Mouse (Mus musculus): ENCODE measurements at regions not wholly inside any gene's neighbourhood (a gene's known extent, or its start where the extent isn't known, plus 50 kb on each side); places are given as distances from the start of the nearest gene placed in this dataset.
A peak's percentile ranks its signal among the peaks of the same experiment; 100 is the strongest.

GRCm38 (mm10) chr5:111836668-111837234 lies 103.0 kb downstream of the Gm26897 start:
- 0 out of 2 replicates have a peak overlapping the region, but pooled peaks have one; percentile 4 for H3K4me2 ChIP-seq (ENCODE audit: low read depth, low read length, poor library complexity, severe bottlenecking)
- 15% methylated on average over 14 of the region's 14 CpGs for WGBS
- no peak for TF ChIP-seq CTCF (IDR thresholded peaks at IDR 0.05)
- no peaks in the 10 kb centered on the region for H3K36me3 ChIP-seq (ENCODE audit: insufficient read depth, low read length)
- ATAC-seq (ENCODE audit: low FRiP score) (peak; percentile 44; the same call in 1 of the 2 replicates), DNase-seq (ENCODE audit: low spot score) (peak; percentile 20)
- H3K4me1 ChIP-seq (ENCODE audit: insufficient read depth, low read length) = peaks cover 4% of the 10 kb centered on the region
- no peaks in the 10 kb centered on the region for H3K9me3 ChIP-seq (ENCODE audit: low read length)
- no peaks in the 10 kb centered on the region for H3K27me3 ChIP-seq (ENCODE audit: insufficient read depth, low read length)
- H3K9ac ChIP-seq (replicated peaks; ENCODE audit: low read length, poor library complexity, severe bottlenecking) = no peak overlapping the region
- H3K4me3 ChIP-seq (ENCODE audit: low read depth, low read length) = no peak overlapping the region
- peak overlapping the region; percentile 58 for H3K27ac ChIP-seq (ENCODE audit: low read depth, low read length)

GRCm38 (mm10) chr5:111842461-111842860 lies 108.7 kb downstream of the Gm26897 start:
- H3K36me3 ChIP-seq (ENCODE audit: insufficient read depth, low read length) = no peaks in the 10 kb centered on the region
- DNase-seq (ENCODE audit: low spot score) (no peak), ATAC-seq (ENCODE audit: low FRiP score) (no peak)
- no peak overlapping the region for H3K4me3 ChIP-seq (ENCODE audit: low read depth, low read length)
- no peak overlapping the region for H3K27ac ChIP-seq (ENCODE audit: low read depth, low read length)
- H3K9me3 ChIP-seq (ENCODE audit: low read length) = no peaks in the 10 kb centered on the region
- 0 out of 2 replicates have a peak overlapping the region, but pooled peaks have one; percentile 10 for H3K4me2 ChIP-seq (ENCODE audit: low read depth, low read length, poor library complexity, severe bottlenecking)
- no peaks in the 10 kb centered on the region for H3K4me1 ChIP-seq (ENCODE audit: insufficient read depth, low read length)
- WGBS = 49% methylated on average over 16 of the region's 17 CpGs
- TF ChIP-seq CTCF (IDR thresholded peaks at IDR 0.05) = no peak
- no peaks in the 10 kb centered on the region for H3K27me3 ChIP-seq (ENCODE audit: insufficient read depth, low read length)
- H3K9ac ChIP-seq (replicated peaks; ENCODE audit: low read length, poor library complexity, severe bottlenecking) = no peak overlapping the region; the same call in 1 of the 2 replicates

DNA sequence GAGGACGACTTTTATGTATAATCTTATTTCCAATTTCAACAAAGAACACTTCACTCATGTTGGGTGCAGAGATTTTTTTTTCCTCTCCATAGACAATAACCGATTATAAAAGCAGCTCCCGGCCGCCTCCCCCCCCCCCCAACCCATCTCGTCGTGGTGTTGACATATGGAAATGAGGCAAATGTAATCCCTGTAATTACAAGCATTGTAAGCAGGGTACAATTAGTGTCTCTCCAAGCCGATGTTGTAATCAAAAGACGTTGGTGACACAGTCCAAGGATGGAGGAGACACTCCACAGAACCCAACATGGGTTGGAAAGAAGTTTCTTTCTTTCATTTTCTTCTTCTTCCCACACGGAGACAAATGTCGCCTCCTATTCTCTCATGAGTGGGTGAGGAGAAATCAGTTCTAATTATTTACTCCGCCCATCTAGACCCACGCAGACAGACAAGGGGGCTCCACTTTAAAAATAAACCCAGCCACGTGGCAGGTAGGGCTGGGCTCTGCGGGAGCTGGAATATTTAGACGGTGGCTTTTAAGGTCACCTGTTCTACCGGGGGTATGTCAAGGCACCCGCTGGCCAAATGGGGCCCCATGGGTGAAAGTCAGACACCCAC lies 110.0 kb downstream of the Gm26897 start:
- no peak overlapping the region for H3K27ac ChIP-seq (ENCODE audit: low read depth, low read length)
- H3K4me2 ChIP-seq (ENCODE audit: low read depth, low read length, poor library complexity, severe bottlenecking) = no peak overlapping the region
- H3K36me3 ChIP-seq (ENCODE audit: insufficient read depth, low read length) = no peaks in the 10 kb centered on the region
- H3K4me3 ChIP-seq (ENCODE audit: low read depth, low read length) = no peak overlapping the region
- DNase-seq (ENCODE audit: low spot score) = no peak
- no peak overlapping the region for H3K9ac ChIP-seq (replicated peaks; ENCODE audit: low read length, poor library complexity, severe bottlenecking)
- no peak for ATAC-seq (ENCODE audit: low FRiP score)
- TF ChIP-seq CTCF (IDR thresholded peaks at IDR 0.05) = no peak
- no peaks in the 10 kb centered on the region for H3K27me3 ChIP-seq (ENCODE audit: insufficient read depth, low read length)
- WGBS = 21% methylated on average over 17 of the region's 17 CpGs
- no peaks in the 10 kb centered on the region for H3K9me3 ChIP-seq (ENCODE audit: low read length)
- no peaks in the 10 kb centered on the region for H3K4me1 ChIP-seq (ENCODE audit: insufficient read depth, low read length)

DNA sequence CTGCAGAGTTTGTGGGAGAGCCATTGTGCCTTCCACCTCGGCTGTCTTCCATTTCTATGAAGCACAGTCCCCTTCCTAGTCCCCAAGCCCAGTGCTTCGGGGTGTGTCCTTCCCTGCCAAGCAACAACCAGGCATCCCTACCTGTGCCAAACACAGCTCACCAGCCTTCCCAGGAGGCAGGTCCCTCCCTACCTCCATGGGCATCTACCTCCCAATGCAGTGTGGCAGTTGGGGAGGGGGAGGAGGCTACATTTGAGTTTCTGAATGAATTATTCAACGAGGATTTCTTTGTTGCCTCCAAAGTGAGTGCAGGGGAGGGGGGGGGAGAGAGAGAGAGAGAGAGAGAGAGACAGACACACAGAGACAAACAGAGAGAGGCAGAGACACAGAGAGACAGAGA lies 110.8 kb downstream of the Gm26897 start:
- TF ChIP-seq CTCF (IDR thresholded peaks at IDR 0.05) = no peak
- WGBS = 28% methylated on average over 3 of the region's 3 CpGs
- H3K27ac ChIP-seq (ENCODE audit: low read depth, low read length) = no peak overlapping the region
- H3K4me3 ChIP-seq (ENCODE audit: low read depth, low read length) = no peak overlapping the region
- H3K9me3 ChIP-seq (ENCODE audit: low read length) = no peaks in the 10 kb centered on the region
- no peak overlapping the region; the same call in 1 of the 2 replicates for H3K9ac ChIP-seq (replicated peaks; ENCODE audit: low read length, poor library complexity, severe bottlenecking)
- no peaks in the 10 kb centered on the region for H3K27me3 ChIP-seq (ENCODE audit: insufficient read depth, low read length)
- no peaks in the 10 kb centered on the region for H3K36me3 ChIP-seq (ENCODE audit: insufficient read depth, low read length)
- no peak for DNase-seq (ENCODE audit: low spot score)
- H3K4me2 ChIP-seq (ENCODE audit: low read depth, low read length, poor library complexity, severe bottlenecking) = no peak overlapping the region
- ATAC-seq (ENCODE audit: low FRiP score) = no peak
- H3K4me1 ChIP-seq (ENCODE audit: insufficient read depth, low read length) = no peaks in the 10 kb centered on the region

GRCm38 (mm10) chr5:111848917-111849316 lies 115.2 kb downstream of the Gm26897 start:
- no peak for DNase-seq (ENCODE audit: low spot score)
- ATAC-seq (ENCODE audit: low FRiP score) = no peak
- Histone ChIP-seq H3K9me3 (ENCODE audit: low read length) (no peaks in the 10 kb centered on the region), H3K4me1 (ENCODE audit: insufficient read depth, low read length) (no peaks in the 10 kb centered on the region), H3K36me3 (ENCODE audit: insufficient read depth, low read length) (no peaks in the 10 kb centered on the region), H3K27ac (ENCODE audit: low read depth, low read length) (no peak overlapping the region), H3K9ac (replicated peaks; ENCODE audit: low read length, poor library complexity, severe bottlenecking) (no peak overlapping the region), H3K27me3 (ENCODE audit: insufficient read depth, low read length) (no peaks in the 10 kb centered on the region), H3K4me3 (ENCODE audit: low read depth, low read length) (no peak overlapping the region), H3K4me2 (ENCODE audit: low read depth, low read length, poor library complexity, severe bottlenecking) (no peak overlapping the region)
- peak; percentile 47 for TF ChIP-seq CTCF (IDR thresholded peaks at IDR 0.05)
- 88% methylated on average over 9 of the region's 10 CpGs for WGBS

DNA sequence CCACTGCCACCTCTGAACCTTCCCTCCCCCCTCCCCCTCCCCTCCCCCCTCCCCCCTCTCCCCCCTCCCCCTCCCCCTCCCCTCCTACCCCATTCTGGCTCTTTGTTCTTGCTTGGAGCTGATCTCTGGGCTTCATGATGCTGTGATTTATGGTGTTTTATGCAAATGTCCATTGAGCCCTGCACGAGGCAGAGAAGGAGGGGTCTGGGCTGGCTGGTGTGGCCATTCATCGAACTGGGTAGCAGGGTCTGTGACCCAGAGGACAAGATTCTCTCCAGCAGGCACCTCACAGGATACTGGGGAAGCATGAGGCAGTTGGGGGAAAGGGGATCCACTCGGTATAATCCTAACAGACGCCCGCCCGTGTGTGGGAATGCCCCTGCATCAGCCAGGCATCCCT lies 119.0 kb downstream of the Gm26897 start:
- no peaks in the 10 kb centered on the region for H3K36me3 ChIP-seq (ENCODE audit: insufficient read depth, low read length)
- H3K9ac ChIP-seq (replicated peaks; ENCODE audit: low read length, poor library complexity, severe bottlenecking) = no peak overlapping the region
- no peak overlapping the region for H3K4me2 ChIP-seq (ENCODE audit: low read depth, low read length, poor library complexity, severe bottlenecking)
- H3K4me3 ChIP-seq (ENCODE audit: low read depth, low read length) = no peak overlapping the region
- peaks cover 11% of the 10 kb centered on the region for H3K4me1 ChIP-seq (ENCODE audit: insufficient read depth, low read length)
- H3K9me3 ChIP-seq (ENCODE audit: low read length) = no peaks in the 10 kb centered on the region
- ATAC-seq (ENCODE audit: low FRiP score) (no peak), DNase-seq (ENCODE audit: low spot score) (no peak)
- WGBS = 30% methylated on average over 6 of the region's 6 CpGs
- H3K27ac ChIP-seq (ENCODE audit: low read depth, low read length) = no peak overlapping the region
- no peak for TF ChIP-seq CTCF (IDR thresholded peaks at IDR 0.05)
- no peaks in the 10 kb centered on the region for H3K27me3 ChIP-seq (ENCODE audit: insufficient read depth, low read length)
